Mouse (Mus musculus) forebrain, embryonic 13.5 days (tissue): ENCODE data around the gene Zp1. TPM values are rescaled to one million over a fixed set of nuclear protein-coding genes. Genes with fewer than 3 reads are reported as not detected.

Experiments used
- ATAC-seq: fragments of 200-750 bp; cut with Nextera tagmentation; 2 replicates; pipeline ENCODE4 v1.8.0; 2017
- H3K27ac ChIP-seq: fragments of 300-500 bp; sonication (generic); 2 replicates; pipeline ENCODE4 v1.5.1; 2015; ENCODE audit warnings: inconsistent platforms, mild to moderate bottlenecking, moderate library complexity
- H3K27me3 ChIP-seq: fragments of 300-500 bp; sonication (generic); 2 replicates; pipeline ENCODE4 v1.6.1; 2015; ENCODE audit warnings: mild to moderate bottlenecking, inconsistent platforms
- H3K36me3 ChIP-seq: fragments of 300-500 bp; sonication (generic); 2 replicates; pipeline ENCODE4 v1.6.1; 2015; ENCODE audit warnings: mild to moderate bottlenecking, inconsistent platforms; ENCODE audit not compliant: poor library complexity, severe bottlenecking
- H3K4me1 ChIP-seq: fragments of 300-500 bp; sonication (generic); 2 replicates; pipeline ENCODE4 v1.6.1; 2015; ENCODE audit warnings: inconsistent platforms
- H3K4me2 ChIP-seq: fragments of 300-500 bp; sonication (generic); 2 replicates; pipeline ENCODE4 v1.6.1; 2015; ENCODE audit warnings: inconsistent platforms, mild to moderate bottlenecking, moderate library complexity
- H3K4me3 ChIP-seq: fragments of 300-500 bp; sonication (generic); 2 replicates; pipeline ENCODE4 v1.5.1; 2015; ENCODE audit warnings: mild to moderate bottlenecking, inconsistent platforms
- H3K9ac ChIP-seq: fragments of 300-500 bp; sonication (generic); 2 replicates; pipeline ENCODE4 v1.6.1; 2015; ENCODE audit warnings: mild to moderate bottlenecking, inconsistent platforms
- H3K9me3 ChIP-seq: fragments of 300-500 bp; sonication (generic); replicated peaks from 2 replicates; pipeline ENCODE4 v1.6.1; 2016; ENCODE audit warnings: inconsistent platforms
- WGBS: fragments of 180-500 bp; shearing (Covaris S2); methylation state at CpG from one replicate; pipeline ENCODE4 v1.1.7; 2015; 5-methylcytosine and 5-hydroxymethylcytosine counted together
- polyA plus RNA-seq: library from polyadenylated mRNA; unstranded; fragments of >200 nt; fragmentation: Nextera tagmentation; extraction: Ambion mirVana; gene quantifications from 2 replicates; pipeline ENCODE4 v1.2.1, GENCODE M21; 2015

The Zp1 gene
- polyA plus RNA-seq, 1 experiment from 2014 or later: not detected

GRCm38 (mm10) chr19:10943955-10944354 lies 23.5 kb upstream of the Zp1 start:
- Histone ChIP-seq H3K4me3 (no peak overlapping the region), H3K27ac (no peak overlapping the region), H3K9me3 (no peaks in the 10 kb centered on the region), H3K27me3 (no peaks in the 10 kb centered on the region; the same call in 1 of the 2 replicates), H3K4me2 (no peak overlapping the region), H3K36me3 (peaks cover 48% of the 10 kb centered on the region), H3K4me1 (peaks cover 38% of the 10 kb centered on the region), H3K9ac (no peak overlapping the region)
- ATAC-seq: no peak
- 91% methylated on average over 3 of the region's 3 CpGs for WGBS

- H3K27me3 ChIP-seq: no peaks in the 10 kb centered on the region; the same call in 1 of the 2 replicates
- peaks cover 14% of the 10 kb centered on the region for H3K4me1 ChIP-seq
- peak overlapping the region; percentile 26; the same call in 1 of the 2 replicates for H3K27ac ChIP-seq
- peaks cover 41% of the 10 kb centered on the region for H3K36me3 ChIP-seq
- ATAC-seq: peak; percentile 88
- H3K9me3 ChIP-seq: no peaks in the 10 kb centered on the region
- H3K4me2 ChIP-seq: peak overlapping the region; percentile 69
- peak overlapping the region; percentile 64 for H3K9ac ChIP-seq
- H3K4me3 ChIP-seq: peak overlapping the region; percentile 38
- 3% methylated on average over 40 of the region's 40 CpGs for WGBS
These were observed 20.5 kb upstream of the Zp1 start for GRCm38 (mm10) chr19:10940801-10941457.

GRCm38 (mm10) chr19:10940097-10940800 lies 19.8 kb upstream of the Zp1 start:
- 17% methylated on average over 37 of the region's 37 CpGs for WGBS

GRCm38 (mm10) chr19:10938771-10939170 lies 18.3 kb upstream of the Zp1 start:
- no peaks in the 10 kb centered on the region; the same call in 1 of the 2 replicates for H3K27me3 ChIP-seq
- H3K4me2 ChIP-seq: no peak overlapping the region
- H3K9ac ChIP-seq: no peak overlapping the region
- H3K9me3 ChIP-seq: no peaks in the 10 kb centered on the region
- H3K4me3 ChIP-seq: no peak overlapping the region
- WGBS: 73% methylated on average over 3 of the region's 3 CpGs
- H3K4me1 ChIP-seq: peaks cover 14% of the 10 kb centered on the region
- peaks cover 23% of the 10 kb centered on the region for H3K36me3 ChIP-seq
- no peak overlapping the region for H3K27ac ChIP-seq
- ATAC-seq: no peak

More at GRCm38 (mm10) chr19:10940097-10940800, 19.8 kb upstream of the Zp1 start:
- Histone ChIP-seq H3K9me3 (no peaks in the 10 kb centered on the region), H3K4me3 (peak overlapping the region; percentile 38), H3K9ac (peak overlapping the region; percentile 64), H3K4me1 (peaks cover 14% of the 10 kb centered on the region), H3K36me3 (peaks cover 37% of the 10 kb centered on the region), H3K27me3 (no peaks in the 10 kb centered on the region; the same call in 1 of the 2 replicates), H3K27ac (peak overlapping the region; percentile 26; the same call in 1 of the 2 replicates), H3K4me2 (peak overlapping the region; percentile 69)
- ATAC-seq: peak; percentile 95

- peaks cover 14% of the 10 kb centered on the region for H3K4me1 ChIP-seq
- no peak within 1 kb of the TSS for H3K4me2 ChIP-seq
- WGBS: 74% methylated on average over 5 of the region's 5 CpGs
- peaks cover 6% of the 10 kb centered on the region; the same call in 1 of the 2 replicates for H3K36me3 ChIP-seq
- H3K27ac ChIP-seq: no peak within 1 kb of the TSS
- no peaks in the 10 kb centered on the region; the same call in 1 of the 2 replicates for H3K27me3 ChIP-seq
- no peak for ATAC-seq
- H3K9ac ChIP-seq: 0 out of 2 replicates have a peak within 1 kb of the TSS, but pooled peaks have one; percentile 23
- no peaks in the 10 kb centered on the region for H3K9me3 ChIP-seq
- H3K4me3 ChIP-seq: no peak within 1 kb of the TSS
These were observed 16.7 kb upstream of the Zp1 start, which contains the start of gene Ptgdr2 for GRCm38 (mm10) chr19:10937110-10937563. Gene Ptgdr2, plus strand, starts transcription at chr19:10937160.

- H3K4me2 ChIP-seq: no peak overlapping the region
- WGBS: 91% methylated on average over 5 of the region's 5 CpGs
- no peaks in the 10 kb centered on the region; the same call in 1 of the 2 replicates for H3K27me3 ChIP-seq
- no peak overlapping the region for H3K9ac ChIP-seq
- no peak overlapping the region for H3K27ac ChIP-seq
- H3K9me3 ChIP-seq: no peaks in the 10 kb centered on the region
- H3K4me1 ChIP-seq: peaks cover 6% of the 10 kb centered on the region
- no peak overlapping the region for H3K4me3 ChIP-seq
- no peaks in the 10 kb centered on the region for H3K36me3 ChIP-seq
- ATAC-seq: no peak
These were observed 15.6 kb upstream of the Zp1 start for GRCm38 (mm10) chr19:10936077-10936476.

GRCm38 (mm10) chr19:10935029-10935428 lies 14.6 kb upstream of the Zp1 start:
- ATAC-seq: no peak
- no peak overlapping the region for H3K4me3 ChIP-seq
- no peak overlapping the region for H3K27ac ChIP-seq
- no peaks in the 10 kb centered on the region for H3K9me3 ChIP-seq
- no peaks in the 10 kb centered on the region for H3K4me1 ChIP-seq
- H3K4me2 ChIP-seq: no peak overlapping the region
- H3K36me3 ChIP-seq: no peaks in the 10 kb centered on the region
- H3K27me3 ChIP-seq: no peaks in the 10 kb centered on the region; the same call in 1 of the 2 replicates
- H3K9ac ChIP-seq: no peak overlapping the region
- whole genome bisulfite sequencing: 21% methylated on average over 5 of the region's 5 CpGs

- Histone ChIP-seq H3K9me3 (no peaks in the 10 kb centered on the region), H3K27ac (no peak overlapping the region), H3K9ac (no peak overlapping the region), H3K4me2 (no peak overlapping the region), H3K36me3 (no peaks in the 10 kb centered on the region), H3K27me3 (no peaks in the 10 kb centered on the region), H3K4me3 (no peak overlapping the region), H3K4me1 (0 out of 2 replicates have a peak, but pooled peaks cover 4% of the 10 kb centered on the region)
- ATAC-seq: no peak
- WGBS: 82% methylated on average over 2 of the region's 2 CpGs
These were observed 10.2 kb upstream of the Zp1 start for GRCm38 (mm10) chr19:10930641-10931040.

GRCm38 (mm10) chr19:10926666-10927065 lies 6.2 kb upstream of the Zp1 start:
- H3K4me1 ChIP-seq: 0 out of 2 replicates have a peak, but pooled peaks cover 4% of the 10 kb centered on the region
- ATAC-seq: no peak
- 26% methylated on average over 4 of the region's 4 CpGs for WGBS
- H3K4me3 ChIP-seq: no peak overlapping the region
- H3K36me3 ChIP-seq: no peaks in the 10 kb centered on the region
- no peak overlapping the region for H3K4me2 ChIP-seq
- H3K27me3 ChIP-seq: no peaks in the 10 kb centered on the region
- no peak overlapping the region for H3K9ac ChIP-seq
- H3K27ac ChIP-seq: no peak overlapping the region
- no peaks in the 10 kb centered on the region for H3K9me3 ChIP-seq

- no peak for ATAC-seq
- Histone ChIP-seq H3K4me3 (no peak overlapping the region), H3K27ac (no peak overlapping the region), H3K27me3 (no peaks in the 10 kb centered on the region), H3K4me2 (no peak overlapping the region), H3K36me3 (no peaks in the 10 kb centered on the region), H3K9me3 (no peaks in the 10 kb centered on the region), H3K4me1 (0 out of 2 replicates have a peak, but pooled peaks cover 4% of the 10 kb centered on the region), H3K9ac (no peak overlapping the region)
- 30% methylated on average over 6 of the region's 6 CpGs for WGBS
These were observed 5.7 kb upstream of the Zp1 start for GRCm38 (mm10) chr19:10926123-10926621.

GRCm38 (mm10) chr19:10924220-10924619 lies 3.8 kb upstream of the Zp1 start:
- Histone ChIP-seq H3K4me2 (no peak overlapping the region), H3K27ac (no peak overlapping the region), H3K4me3 (no peak overlapping the region), H3K9ac (no peak overlapping the region), H3K27me3 (no peaks in the 10 kb centered on the region), H3K4me1 (0 out of 2 replicates have a peak, but pooled peaks cover 4% of the 10 kb centered on the region), H3K36me3 (no peaks in the 10 kb centered on the region), H3K9me3 (no peaks in the 10 kb centered on the region)
- no peak for ATAC-seq
- 75% methylated on average over 4 of the region's 4 CpGs for whole genome bisulfite sequencing

GRCm38 (mm10) chr19:10921058-10921457 lies 626 bp upstream of the Zp1 start:
- Histone ChIP-seq H3K9ac (no peak overlapping the region), H3K36me3 (no peaks in the 10 kb centered on the region), H3K4me2 (no peak overlapping the region), H3K4me3 (no peak overlapping the region), H3K27me3 (no peaks in the 10 kb centered on the region), H3K4me1 (no peaks in the 10 kb centered on the region), H3K27ac (no peak overlapping the region), H3K9me3 (no peaks in the 10 kb centered on the region)
- 77% methylated on average over 3 of the region's 3 CpGs for whole genome bisulfite sequencing
- no peak for ATAC-seq
